Comparison of ENCODE assay signal across 7 mouse cellular contexts in genomic region chr5:108028797-108029536, GRCm38 (mm10). TPM values are rescaled to one million over a fixed set of nuclear protein-coding genes. Genes with fewer than 3 reads are reported as not detected.
DNase-seq lines count a peak whose midpoint lies in the region; ATAC-seq and TF ChIP-seq lines count a peak whose summit lies in the region.
"Not testable (repeated sequence)": the region's sequence is repeated elsewhere in the genome, so short reads cannot be mapped to it uniquely, and the experiment has no call there.

No protein-coding gene starts in this region.

- H3K4me1 ChIP-seq in bone marrow, adult 2 months (ENCODE audit: control insufficient read depth, insufficient read depth, low read length) = not testable (repeated sequence)
- H3K4me1 ChIP-seq in liver, embryonic 14.5 days (replicated peaks; ENCODE audit: control insufficient read depth in 2 of 2, insufficient read depth in 2 of 2, low read length in 1 of 2) = peaks cover 16 to 26% of the 10 kb centered on the region in 2 experiments

- intact Hi-C loops in left cerebral cortex, postnatal 25 days (cut with DNase I) = not testable (repeated sequence)

- H3K4me3 ChIP-seq in bone marrow, adult 2 months (replicated peaks; ENCODE audit: control insufficient read depth, low read depth, low read length); liver, embryonic 14.5 days (ENCODE audit: insufficient read depth in 1 of 2, low read depth in 2 of 2, low read length in 2 of 2): not testable (repeated sequence)

- not testable (repeated sequence) for TF ChIP-seq POLR2A in bone marrow, adult 2 months (IDR thresholded peaks at IDR 0.05; ENCODE audit: borderline replicate concordance, control insufficient read depth, low read depth, low read length)

- not testable (repeated sequence) for TF ChIP-seq CTCF in bone marrow, adult 2 months (IDR thresholded peaks at IDR 0.05; ENCODE audit: control insufficient read depth, insufficient read depth, low read length); liver, embryonic 14.5 days (IDR thresholded peaks at IDR 0.05; ENCODE audit: low read depth)

- not testable (repeated sequence) for H3K9me3 ChIP-seq in liver, embryonic 14.5 days (ENCODE audit: control insufficient read depth, low read length)

- WGBS in bone marrow, adult 2 months = 79% methylated on average over 7 of the region's 7 CpGs
- 58% methylated on average over 7 of the region's 7 CpGs for WGBS in liver, embryonic 14.5 days (ENCODE audit: insufficient replicate concordance)

- H3K36me3 ChIP-seq in liver, embryonic 14.5 days (replicated peaks; ENCODE audit: control insufficient read depth, insufficient read depth, low read depth) = not testable (repeated sequence)

- H3K27ac ChIP-seq in bone marrow, adult 2 months (ENCODE audit: control insufficient read depth, insufficient read depth, low read depth, low read length, poor library complexity) = peak overlapping the region; percentile 34; the same call in 1 of the 2 replicates
- H3K27ac ChIP-seq in liver, embryonic 14.5 days = peak overlapping the region; percentile 4

- peak; percentile 65 for TF ChIP-seq EP300 in liver, embryonic 14.5 days (IDR thresholded peaks at IDR 0.05; ENCODE audit: low read depth)

- DNase-seq in heart, adult 11 months = peak; percentile 76
- DNase-seq in left cerebral cortex, postnatal 25 days (ENCODE audit: low spot score in 2 of 2) = peak; percentile 5 to 27
- peak; percentile 57 to 58 (median 57) for DNase-seq in liver, embryonic 14.5 days (ENCODE audit: low read depth in 3 of 3, low spot score in 3 of 3)
- DNase-seq in spleen, postnatal 4 days (ENCODE audit: low spot score in 2 of 2) = peak; percentile 52 to 66

- H3K9ac ChIP-seq in liver, embryonic 14.5 days (replicated peaks) = not testable (repeated sequence)

- not testable (repeated sequence) for H3K27me3 ChIP-seq in liver, embryonic 14.5 days (ENCODE audit: control insufficient read depth, insufficient read depth, low read length)

- ATAC-seq in erythroblast, adult 5-6 weeks (replicated peaks; ENCODE audit: low FRiP score, poor library complexity, severe bottlenecking) = peak; percentile 95
- ATAC-seq in liver, embryonic 14.5 days (ENCODE audit: insufficient read depth) = peak; percentile 95
- peak; percentile 93 for ATAC-seq in megakaryocyte-erythroid progenitor cell, adult 5-6 weeks (replicated peaks; ENCODE audit: low FRiP score, low TSS enrichment, poor library complexity, severe bottlenecking)

- H3K4me2 ChIP-seq in liver, embryonic 14.5 days (ENCODE audit: low read depth) = peak overlapping the region; percentile 25; the same call in 1 of the 2 replicates

RNA-seq across cellular contexts. Expression of gene Mtf2, which starts 36.5 kb away (rescaled TPM):
- 15.4 and 30.0 TPM in 2 replicates for polyA plus RNA-seq in bone marrow, adult 2 months (2011; ENCODE audit: insufficient read depth, insufficient read length, low replicate concordance, missing spikeins)
- total RNA-seq in erythroblast, adult 5-6 weeks (2015; ENCODE audit: low replicate concordance) = 19.6 and 22.9 TPM in 2 replicates
- total RNA-seq in erythroblast, adult 5-6 weeks (2017; ENCODE audit: low replicate concordance) = 18.9 and 32.2 TPM in 2 replicates
- 10 to 100 TPM; 51.7 to 55.8 TPM for total RNA-seq in left cerebral cortex, postnatal 25 days (2021)
- polyA plus RNA-seq in liver, embryonic 14.5 days (2012; rRNA removed) = 7.4 and 14.6 TPM in 2 replicates
- 32.2 and 38.6 TPM in 2 replicates for polyA plus RNA-seq in liver, embryonic 14.5 days (2014; fragmentation: Nextera tagmentation; extraction: Ambion mirVana)
- total RNA-seq in megakaryocyte-erythroid progenitor cell, adult 5-6 weeks (2014; fragmentation: Nextera tagmentation) = 43.2 and 50.0 TPM in 2 replicates
- total RNA-seq in megakaryocyte-erythroid progenitor cell, adult 5-6 weeks (2017) = 72.6 and 87.5 TPM in 2 replicates

RNA-seq across cellular contexts. Expression of gene Fam69a, which starts 42.1 kb away (rescaled TPM):
- polyA plus RNA-seq in bone marrow, adult 2 months (2011; ENCODE audit: insufficient read depth, insufficient read length, low replicate concordance, missing spikeins) = 13.5 and 14.2 TPM in 2 replicates
- 7.9 and 19.0 TPM in 2 replicates for total RNA-seq in erythroblast, adult 5-6 weeks (2015; ENCODE audit: low replicate concordance)
- total RNA-seq in erythroblast, adult 5-6 weeks (2017; ENCODE audit: low replicate concordance) = 3.6 and 7.2 TPM in 2 replicates
- total RNA-seq in left cerebral cortex, postnatal 25 days (2021) = 10 to 100 TPM; 31.4 to 32.1 TPM
- polyA plus RNA-seq in liver, embryonic 14.5 days (2012; rRNA removed) = 0.88 and 1.8 TPM in 2 replicates
- polyA plus RNA-seq in liver, embryonic 14.5 days (2014; fragmentation: Nextera tagmentation; extraction: Ambion mirVana) = 8.0 TPM in 2 replicates
- 29.1 and 44.1 TPM in 2 replicates for total RNA-seq in megakaryocyte-erythroid progenitor cell, adult 5-6 weeks (2014; fragmentation: Nextera tagmentation)
- 19.2 and 23.6 TPM in 2 replicates for total RNA-seq in megakaryocyte-erythroid progenitor cell, adult 5-6 weeks (2017)

Comparison
In these comparisons a context has a peak if more than half of its experiments do, and no peak if none do; other contexts are left out.
1. DNase-seq: peak in every context shown above with its lines; median percentile 76 in heart, adult 11 months; 59 in spleen, postnatal 4 days; 57 in liver, embryonic 14.5 days; 16 in left cerebral cortex, postnatal 25 days.